Mouse (Mus musculus) brown adipose tissue, adult 24 weeks (tissue): ENCODE results near the gene Alox15. TPM values are rescaled to one million over a fixed set of nuclear protein-coding genes. Genes with fewer than 3 reads are reported as not detected.
"Not testable (repeated sequence)": the region's sequence is repeated elsewhere in the genome, so short reads cannot be mapped to it uniquely, and the experiment has no call there.

Experiments
- H3K27ac ChIP-seq: fragments of 200-500 bp; replicated peaks from 2 replicates; pipeline ENCODE4 v1.5.1; 2012; ENCODE audit warnings: low read depth, mild to moderate bottlenecking, low read length
- H3K4me1 ChIP-seq: fragments of 200-500 bp; 2 replicates; pipeline ENCODE4 v1.6.1; 2012; ENCODE audit warnings: low read length, mixed read lengths; ENCODE audit not compliant: control insufficient read depth, insufficient read depth, insufficient read length
- H3K4me3 ChIP-seq: fragments of 200-500 bp; 2 replicates; pipeline ENCODE4 v1.5.1; 2012; ENCODE audit warnings: low read depth, mild to moderate bottlenecking, low read length, moderate library complexity; ENCODE audit not compliant: insufficient read depth
- polyA plus RNA-seq: library from polyadenylated mRNA; stranded (reverse); fragments of >200 nt; gene quantifications from 2 replicates; pipeline ENCODE4 v1.2.4, GENCODE M21; 2012; ENCODE audit not compliant: missing spikeins, insufficient read depth, insufficient read length

The Alox15 gene
- polyA plus RNA-seq: 0.46 and 0.55 TPM in 2 replicates

DNA sequence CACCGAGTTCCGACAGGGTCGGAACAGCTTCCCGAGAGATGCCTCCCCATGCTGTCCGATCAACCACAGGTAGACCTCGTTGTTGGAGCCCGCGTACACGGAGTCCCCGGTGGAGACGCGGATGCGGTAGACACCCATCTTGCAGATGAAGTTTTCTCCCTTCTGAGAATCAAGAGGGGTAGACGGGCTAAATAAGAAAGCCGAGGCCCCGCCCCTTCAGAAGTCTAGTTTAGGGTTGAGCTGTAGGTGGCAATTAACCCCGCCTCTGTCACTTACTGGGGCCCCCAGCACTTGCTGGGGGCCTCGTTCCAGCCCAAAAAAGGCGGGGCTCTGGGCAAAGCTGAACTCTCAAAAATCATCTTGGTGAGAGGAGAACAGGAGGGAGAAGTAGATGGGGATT is at the start of gene Alox15:
Gene Alox15 (minus strand): TSS at position 164 of the 400 bp plus-strand sequence.
- Histone ChIP-seq H3K4me3 (no peak within 1 kb of the TSS; the same call in 1 of the 2 replicates), H3K27ac (no peak within 1 kb of the TSS), H3K4me1 (no peaks in the 10 kb centered on the region; the same call in 1 of the 2 replicates)

DNA sequence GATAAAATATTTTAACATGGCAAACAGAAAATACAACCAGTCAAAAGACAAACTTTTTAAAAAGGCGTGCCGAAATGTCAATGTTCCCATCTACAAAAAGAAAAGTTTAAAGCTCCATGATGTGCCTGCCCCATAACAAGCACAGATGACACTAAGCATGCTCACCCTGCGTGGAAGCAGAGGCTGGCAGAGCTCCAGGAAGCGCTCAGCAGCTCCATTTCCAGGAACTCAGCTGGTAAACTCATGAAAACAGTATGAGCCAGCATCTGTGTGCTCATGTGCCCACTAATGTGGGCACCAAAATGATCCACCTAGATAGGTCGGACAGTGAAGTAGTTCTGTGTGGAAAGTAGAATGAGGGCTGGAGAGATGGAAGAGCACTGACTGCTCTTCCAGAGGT is 37.6 kb upstream of the Alox15 start:
- Histone ChIP-seq H3K4me3 (no peak overlapping the region), H3K4me1 (no peaks in the 10 kb centered on the region), H3K27ac (no peak overlapping the region)

DNA sequence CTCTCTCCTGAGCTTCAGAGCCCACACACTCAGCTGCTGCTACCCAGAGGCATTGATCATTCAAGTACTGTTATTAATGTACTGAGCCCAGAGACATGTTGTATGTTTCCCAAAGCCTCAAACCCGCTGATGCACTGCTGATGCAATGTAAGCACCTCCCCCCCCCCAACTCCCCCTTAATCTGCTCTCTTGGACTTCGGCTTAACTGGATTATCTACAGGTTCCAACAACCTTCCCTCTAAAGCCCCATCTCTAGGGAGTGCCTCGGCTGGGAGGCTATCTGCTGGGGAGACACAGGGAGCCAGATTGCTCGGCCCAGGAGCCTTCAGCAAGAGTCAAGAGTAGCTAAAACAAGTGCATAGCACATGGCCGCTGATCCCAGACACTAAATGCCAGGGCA is 35.6 kb upstream of the Alox15 start:
- Histone ChIP-seq H3K4me3 (no peak overlapping the region), H3K4me1 (no peaks in the 10 kb centered on the region), H3K27ac (no peak overlapping the region)

DNA sequence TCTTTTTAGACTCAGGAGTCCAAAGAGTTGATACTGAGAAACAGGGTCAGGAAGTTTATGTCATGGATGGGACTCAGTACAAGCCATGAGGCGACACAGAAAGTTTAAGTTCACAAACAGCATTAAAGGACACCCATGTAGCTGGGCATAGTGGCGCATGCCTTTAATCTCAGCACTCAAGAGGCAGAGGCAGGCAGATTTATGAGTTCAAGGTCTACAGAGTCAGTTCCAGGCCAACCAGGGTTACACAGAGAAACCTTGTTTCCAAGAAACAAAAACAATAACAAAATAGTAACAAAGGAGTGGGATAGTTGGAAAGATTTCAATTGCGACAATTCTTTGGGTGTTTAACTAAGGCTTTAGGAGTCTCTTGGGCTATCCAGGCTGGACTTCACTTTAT is 32.3 kb upstream of the Alox15 start:
- H3K4me1 ChIP-seq: no peaks in the 10 kb centered on the region
- no peak overlapping the region for H3K4me3 ChIP-seq
- no peak overlapping the region for H3K27ac ChIP-seq

DNA sequence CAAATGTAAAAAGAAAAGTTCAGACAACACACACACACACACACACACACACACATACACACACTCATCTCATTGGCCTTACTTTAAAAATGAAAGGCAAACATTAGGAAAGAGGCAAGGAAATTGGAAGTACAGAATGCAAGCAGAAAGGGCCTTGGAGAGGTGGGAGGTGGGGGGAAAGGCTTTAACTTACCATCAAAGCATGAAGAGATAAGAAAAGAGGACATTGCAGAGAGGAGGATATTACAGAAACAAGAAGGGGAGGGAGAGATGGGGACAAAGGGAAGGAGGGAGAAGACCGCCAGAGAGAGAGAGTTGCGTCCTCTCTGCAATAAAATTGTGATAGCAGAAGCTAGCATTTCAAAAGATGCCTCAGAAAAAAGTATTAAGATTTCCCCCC is 29.5 kb upstream of the Alox15 start:
- H3K4me3 ChIP-seq: no peak overlapping the region
- no peaks in the 10 kb centered on the region for H3K4me1 ChIP-seq
- H3K27ac ChIP-seq: no peak overlapping the region

DNA sequence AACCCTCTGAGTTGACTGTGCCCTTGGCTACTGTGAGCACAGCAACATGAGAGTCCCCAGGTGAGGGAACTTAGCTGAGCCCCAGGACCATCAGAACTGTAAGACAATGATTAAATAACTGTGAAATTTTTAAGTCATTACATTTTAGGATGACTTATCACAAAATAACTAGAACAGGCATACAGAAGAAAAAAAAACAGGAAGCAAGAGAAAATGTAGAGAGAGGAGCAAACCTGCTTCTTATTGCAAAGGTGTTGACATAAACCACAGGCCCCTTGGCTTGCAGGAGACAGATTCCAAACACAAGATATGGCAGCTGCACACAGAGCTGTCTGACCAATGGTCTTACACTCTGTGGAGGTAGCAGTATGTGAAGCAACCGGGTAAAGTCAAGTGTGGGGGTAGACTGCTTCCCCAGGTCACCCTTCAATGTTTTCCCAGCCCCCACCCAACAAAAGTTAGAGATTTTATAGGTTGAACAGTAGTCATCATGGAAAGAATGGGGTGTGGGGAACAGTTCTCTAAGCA is 28.7 kb upstream of the Alox15 start:
- Histone ChIP-seq H3K4me3 (no peak overlapping the region), H3K27ac (no peak overlapping the region), H3K4me1 (no peaks in the 10 kb centered on the region)

DNA sequence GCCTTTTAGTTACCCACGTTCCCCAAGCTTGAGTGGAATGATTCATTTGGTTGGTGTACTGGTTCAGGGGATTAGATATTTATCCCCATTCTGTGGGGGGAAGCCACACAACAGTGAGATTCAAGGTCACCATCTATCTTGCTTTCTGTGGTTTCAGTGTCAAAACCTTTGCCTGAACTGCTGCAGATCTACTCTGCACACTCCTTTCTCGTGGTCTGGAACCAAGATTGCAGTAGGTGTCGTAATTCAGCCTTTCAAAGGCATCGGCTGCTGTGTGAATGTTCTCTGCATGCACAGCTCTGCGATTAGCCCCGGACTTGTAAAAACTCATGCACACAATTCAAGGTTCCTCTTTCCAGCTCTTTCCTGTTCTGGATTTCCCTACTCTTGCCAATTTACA is 24.2 kb upstream of the Alox15 start:
- Histone ChIP-seq H3K4me1 (no peaks in the 10 kb centered on the region), H3K27ac (no peak overlapping the region), H3K4me3 (no peak overlapping the region)

DNA sequence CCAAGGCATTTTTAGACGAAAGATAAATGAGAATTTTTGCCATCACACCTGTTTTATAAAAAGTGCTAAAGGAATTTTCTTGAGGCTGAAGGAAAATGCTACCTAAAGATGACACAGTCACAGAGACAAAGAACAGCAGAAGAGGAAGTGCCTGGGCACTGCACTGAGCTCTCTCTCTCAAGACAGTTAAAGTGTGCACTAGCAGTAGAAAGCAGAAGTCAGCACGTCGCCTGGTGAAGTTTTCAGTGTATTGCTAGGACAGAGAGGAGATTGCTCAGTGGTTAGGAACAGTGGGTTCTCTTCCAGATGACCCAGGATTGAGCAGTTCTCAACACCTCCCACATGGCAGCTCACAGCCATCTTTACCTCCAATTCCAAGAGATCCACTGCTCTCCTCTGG is 22.5 kb upstream of the Alox15 start:
- no peak overlapping the region; the same call in 1 of the 2 replicates for H3K27ac ChIP-seq
- no peaks in the 10 kb centered on the region for H3K4me1 ChIP-seq
- H3K4me3 ChIP-seq: no peak overlapping the region

DNA sequence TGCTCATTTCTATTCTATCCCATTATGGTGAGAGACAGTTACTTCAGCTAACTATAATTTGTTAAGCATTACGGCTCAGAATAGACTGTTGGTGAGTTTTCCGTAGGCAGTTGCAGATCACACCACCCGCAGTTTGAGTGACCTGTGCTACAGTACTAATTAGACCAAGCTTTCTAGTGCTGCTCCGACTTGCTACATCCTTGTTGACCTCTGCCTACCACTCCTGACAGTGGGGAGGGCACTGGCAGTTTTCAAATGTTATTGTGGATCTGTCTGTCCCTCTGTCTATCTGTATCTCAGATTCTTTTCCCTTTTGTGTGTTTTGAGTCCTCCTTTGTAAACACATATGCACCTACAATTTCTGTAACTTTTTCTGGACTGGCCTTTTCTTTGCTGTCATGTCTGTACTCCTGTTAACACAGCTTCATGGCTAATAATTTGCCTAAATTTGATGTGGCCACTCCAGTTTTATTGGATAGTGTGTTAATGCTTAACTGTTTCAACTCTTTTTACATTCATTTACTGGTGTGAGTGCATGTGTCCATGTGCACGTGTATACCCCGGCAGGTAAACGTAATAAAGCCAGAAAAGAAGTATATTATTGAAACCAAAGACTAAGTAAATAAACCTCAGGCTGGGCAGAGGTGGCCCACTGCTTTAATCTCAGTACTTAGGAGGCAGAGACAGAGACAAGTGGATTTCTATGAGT is 21.2 kb upstream of the Alox15 start:
- Histone ChIP-seq H3K4me3 (no peak overlapping the region), H3K27ac (no peak overlapping the region), H3K4me1 (no peaks in the 10 kb centered on the region)

DNA sequence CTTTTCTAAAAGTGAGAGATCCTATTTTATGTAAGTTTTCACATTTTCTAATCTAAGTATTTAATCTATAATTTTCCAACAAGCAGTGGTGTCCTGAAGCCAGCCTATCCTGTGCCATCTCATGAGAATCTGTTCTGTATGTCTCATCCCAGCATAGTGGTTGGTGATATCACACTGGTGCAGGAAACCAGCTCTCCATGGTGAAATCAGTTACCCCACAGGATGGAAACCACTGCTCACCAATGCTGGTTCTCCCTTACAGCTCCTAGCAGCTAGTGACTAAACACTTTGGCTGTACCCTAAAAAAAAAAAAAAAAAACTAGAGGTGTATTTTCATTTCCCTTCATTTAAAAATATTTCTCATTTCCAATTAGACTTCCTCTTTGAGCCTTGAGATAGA is 20.6 kb upstream of the Alox15 start:
- H3K4me1 ChIP-seq: no peaks in the 10 kb centered on the region
- H3K4me3 ChIP-seq: no peak overlapping the region
- H3K27ac ChIP-seq: no peak overlapping the region

DNA sequence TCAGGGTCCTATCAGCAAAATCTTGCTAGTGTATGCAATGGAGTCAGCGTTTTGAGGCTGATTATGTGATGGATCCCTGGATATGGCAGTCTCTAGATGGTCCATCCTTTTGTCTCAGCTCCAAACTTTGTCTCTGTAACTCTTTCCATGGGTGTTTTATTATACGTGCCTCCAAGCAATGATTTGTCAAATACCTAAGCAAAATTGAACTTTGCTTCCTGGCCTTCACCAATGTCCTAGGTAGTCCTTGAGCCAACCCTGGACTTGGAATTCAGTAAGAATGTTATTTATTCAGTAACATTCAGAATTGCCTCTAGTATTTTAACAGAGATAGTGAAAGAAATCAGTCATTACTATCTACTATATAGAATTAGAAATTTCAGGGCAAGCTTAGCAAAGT is 16.8 kb upstream of the Alox15 start:
- not testable (repeated sequence) for H3K27ac ChIP-seq, H3K4me3 ChIP-seq, H3K4me1 ChIP-seq

DNA sequence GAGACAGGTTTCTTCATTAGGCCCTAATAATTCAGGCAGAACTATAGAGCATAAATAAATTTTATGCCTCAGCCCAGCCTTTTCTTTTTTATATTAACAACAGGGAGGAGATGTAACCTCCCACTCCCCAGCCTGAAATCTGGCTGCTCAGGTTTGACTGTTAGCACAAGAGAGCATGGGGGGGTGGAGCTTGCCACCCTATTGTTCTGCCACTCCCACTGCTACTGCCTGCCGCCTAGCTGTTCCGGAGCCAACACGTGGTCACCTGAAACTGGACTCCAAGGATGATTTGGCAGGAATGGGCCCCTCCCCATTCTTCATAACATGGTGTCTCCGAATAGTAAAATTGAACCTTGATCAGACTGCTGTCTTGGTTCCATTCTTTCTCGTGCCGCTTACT is 15.9 kb upstream of the Alox15 start:
- not testable (repeated sequence) for H3K27ac ChIP-seq, H3K4me3 ChIP-seq, H3K4me1 ChIP-seq

DNA sequence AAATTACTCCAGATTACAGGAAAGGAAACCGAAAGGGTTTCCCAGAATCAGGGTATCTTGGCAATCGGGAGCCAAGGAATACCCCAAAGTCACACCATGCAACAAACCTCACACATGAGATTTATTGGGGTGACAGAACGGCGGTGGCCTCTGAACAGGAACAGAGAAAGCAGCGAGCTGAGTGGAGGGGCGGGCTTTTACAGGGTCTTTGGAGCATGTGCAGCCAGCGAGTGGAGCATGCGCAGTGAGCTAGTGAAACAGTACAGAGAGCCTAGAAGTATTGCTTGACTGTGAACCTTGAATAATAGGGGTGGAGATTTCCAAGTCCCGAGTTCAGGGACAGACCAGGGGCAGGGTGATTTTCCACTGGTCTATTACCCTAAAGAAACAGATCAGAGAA is 3.2 kb downstream of the Alox15 start:
- Histone ChIP-seq H3K4me3 (no peak overlapping the region), H3K4me1 (no peaks in the 10 kb centered on the region; the same call in 1 of the 2 replicates)

DNA sequence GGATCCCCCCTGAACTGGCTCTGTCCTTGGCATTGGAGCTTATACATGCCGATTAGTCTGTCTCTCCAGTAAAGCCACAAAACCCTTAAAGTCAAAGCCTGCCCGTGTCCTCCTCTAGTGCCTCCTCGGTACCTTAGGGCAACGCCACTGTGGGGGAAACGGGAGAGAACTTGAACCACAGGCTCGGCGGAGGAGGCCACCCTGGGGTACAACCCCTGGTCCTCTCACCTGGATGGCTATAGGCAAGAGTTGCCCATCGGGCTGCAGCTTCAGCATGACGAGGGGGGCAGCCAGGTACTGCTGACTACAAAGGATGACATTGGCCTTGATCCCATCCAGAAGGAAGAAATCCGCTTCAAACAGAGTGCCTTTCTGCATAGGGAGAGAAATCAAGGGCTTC is 4.0 kb downstream of the Alox15 start:
- H3K27ac ChIP-seq: no peak overlapping the region
- H3K4me1 ChIP-seq: no peaks in the 10 kb centered on the region; the same call in 1 of the 2 replicates
- no peak overlapping the region for H3K4me3 ChIP-seq

More for the DNA sequence above, 3.2 kb downstream of the Alox15 start:
- no peak overlapping the region for H3K27ac ChIP-seq

DNA sequence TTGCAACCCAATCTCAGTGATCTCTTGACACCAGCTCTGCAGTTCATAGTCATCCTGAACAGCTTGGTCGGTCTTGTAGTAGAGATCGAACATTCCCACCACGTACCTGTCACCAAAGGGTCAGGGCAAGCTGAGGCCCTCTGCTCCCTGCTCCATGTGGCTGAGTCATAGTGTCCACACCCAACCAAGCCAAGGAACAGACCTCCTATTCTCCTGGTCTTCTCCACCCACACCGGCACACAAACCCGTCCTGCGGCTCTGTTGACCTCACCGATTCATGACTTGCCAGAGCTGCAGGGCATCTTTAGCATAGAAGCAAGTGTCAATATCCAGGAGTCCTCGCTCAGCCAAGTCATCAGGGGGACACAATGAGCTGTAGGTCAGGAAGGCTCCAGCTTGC is 6.3 kb downstream of the Alox15 start:
- Histone ChIP-seq H3K4me1 (no peaks in the 10 kb centered on the region), H3K27ac (no peak overlapping the region), H3K4me3 (no peak overlapping the region)

DNA sequence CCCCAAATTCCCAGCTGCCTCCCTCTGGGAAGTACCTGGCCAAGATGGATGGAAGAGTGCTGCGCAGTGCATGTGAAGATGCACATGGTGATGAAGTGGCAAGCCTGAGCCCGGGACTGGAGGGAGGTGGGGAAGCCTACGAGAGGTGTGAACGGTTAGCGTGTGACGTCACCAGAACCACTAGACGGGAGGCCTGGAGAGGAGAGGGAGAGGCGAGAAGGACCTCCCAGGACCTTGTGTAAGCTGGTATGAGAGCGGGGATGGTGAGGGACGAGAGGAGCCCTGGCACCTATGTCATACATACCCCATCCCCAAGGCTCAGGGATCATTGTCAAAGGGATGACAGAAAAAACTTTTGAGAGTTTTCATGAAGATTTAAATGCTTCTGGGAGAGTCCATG is 6.8 kb downstream of the Alox15 start:
- no peaks in the 10 kb centered on the region for H3K4me1 ChIP-seq
- no peak overlapping the region for H3K27ac ChIP-seq
- no peak overlapping the region for H3K4me3 ChIP-seq
